Mouse (Mus musculus) layer of hippocampus, adult 18-20 months (tissue): Measurements from ENCODE around the gene Gm20696. TPM values are rescaled to one million over a fixed set of nuclear protein-coding genes. Genes with fewer than 3 reads are reported as not detected.

Experiments
- DNase-seq, 2 experiments: peaks; one replicate each; pipeline ENCODE4 v3.0.0; 2022; ENCODE audit warnings: low spot score in 2 of 2
- total RNA-seq, 2 experiments: library from RNA; stranded (reverse); gene quantifications; 2 replicates each; pipeline ENCODE4 v1.2.3; 2021

Gm20696 gene
- total RNA-seq, 2 experiments from 2014 or later, result 5.7 to 7.4 TPM

DNA sequence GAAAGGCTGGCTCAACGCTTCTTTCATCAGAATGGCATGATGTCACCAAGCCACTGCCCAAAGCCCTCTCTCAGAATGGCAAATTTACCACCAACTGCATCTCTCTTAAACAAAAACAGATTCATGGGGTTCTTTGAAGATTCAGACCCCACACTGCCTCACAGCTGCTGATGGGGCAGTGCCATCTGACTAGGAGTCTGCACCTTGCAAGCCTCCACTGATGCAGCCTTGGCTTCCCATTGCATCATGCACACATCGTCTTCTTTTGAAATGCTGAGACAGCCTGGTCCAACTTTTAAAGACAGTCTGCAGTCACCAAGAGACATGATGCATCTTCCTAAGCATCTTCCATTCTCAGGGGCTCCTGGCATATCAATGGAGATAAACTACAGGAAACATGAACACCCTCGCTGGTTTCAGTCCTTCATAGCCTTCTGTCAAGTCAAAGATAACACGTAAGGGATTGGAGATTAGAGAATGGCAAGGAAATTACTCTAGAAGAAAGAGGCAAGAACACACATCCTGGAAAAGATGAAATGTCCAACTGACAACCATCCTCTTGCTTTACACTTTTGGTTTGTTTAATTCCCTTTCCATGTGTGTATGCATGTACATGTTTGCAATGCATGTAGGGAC is 298.4 kb downstream of the Gm20696 start:
- no peak for DNase-seq

DNA sequence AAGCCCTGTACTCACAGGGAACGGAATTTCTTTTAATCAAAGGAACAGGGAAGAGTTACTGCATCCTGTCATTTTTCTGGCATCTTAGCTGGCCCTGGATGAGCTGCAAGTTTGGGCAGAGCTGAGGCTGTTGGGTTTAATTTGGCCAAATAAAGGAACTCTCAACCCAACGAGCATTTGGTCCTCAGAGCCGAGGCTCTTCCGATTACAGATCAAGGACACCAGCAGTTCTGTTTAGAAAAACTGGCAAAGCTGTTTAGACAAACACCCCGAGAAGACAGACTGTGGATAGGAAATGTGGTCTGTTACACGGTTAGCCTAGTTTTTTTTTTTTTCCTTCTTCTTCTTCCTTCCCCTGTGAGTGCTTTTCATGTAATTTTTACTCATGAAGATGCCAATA is 302.1 kb downstream of the Gm20696 start:
- no peak for DNase-seq

DNA sequence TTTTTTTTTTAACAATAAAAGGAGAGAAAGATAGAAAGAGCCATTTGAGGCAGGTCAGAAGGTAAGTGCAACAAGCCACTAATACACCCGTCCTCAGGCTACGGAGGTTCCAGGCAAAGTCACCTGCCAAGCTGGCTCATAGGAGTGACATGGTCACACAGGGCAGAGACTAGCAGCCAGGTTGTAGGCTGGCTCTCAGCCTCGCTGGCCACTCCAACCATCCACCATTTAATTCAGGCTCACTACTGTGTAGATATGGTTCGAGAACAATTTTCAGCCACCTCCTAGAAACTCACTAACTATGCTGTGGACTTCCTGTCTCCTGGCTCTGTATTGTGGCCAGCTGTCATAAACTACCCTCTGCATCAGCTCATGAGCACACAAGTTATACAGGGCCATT is 306.0 kb downstream of the Gm20696 start:
- DNase-seq, result no peak

DNA sequence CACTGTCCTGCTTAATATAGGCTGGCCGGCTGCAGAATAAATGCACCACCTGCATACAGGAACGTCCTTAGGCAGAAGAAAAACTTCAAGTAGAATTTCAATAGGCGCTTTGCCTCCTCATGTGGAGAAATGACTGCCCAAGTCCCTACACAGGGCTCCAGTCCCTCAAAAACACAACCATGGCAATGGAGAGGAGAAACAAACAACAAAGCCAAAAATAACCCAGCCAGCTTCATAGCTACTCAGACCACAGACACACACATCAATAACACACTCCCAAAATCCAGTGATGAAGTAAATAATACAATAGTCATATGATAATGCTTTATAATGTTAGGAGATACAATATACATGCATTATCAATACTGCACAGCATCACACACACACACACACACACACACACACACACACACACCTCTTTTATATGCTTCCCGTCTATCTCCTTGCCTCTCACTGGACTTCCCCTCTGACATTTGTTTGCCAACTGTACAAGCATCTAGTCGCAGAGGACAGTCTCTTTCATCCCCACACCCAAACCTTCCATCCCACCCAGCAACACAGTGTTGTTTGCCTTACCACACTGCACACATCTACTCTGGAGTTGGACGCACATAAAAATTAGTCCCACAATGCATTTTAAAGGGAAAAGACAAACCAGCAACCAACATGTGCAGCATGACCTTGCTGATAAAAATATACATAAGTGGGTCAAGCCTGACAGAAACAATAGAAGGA is 306.7 kb downstream of the Gm20696 start:
- DNase-seq, result no peak

DNA sequence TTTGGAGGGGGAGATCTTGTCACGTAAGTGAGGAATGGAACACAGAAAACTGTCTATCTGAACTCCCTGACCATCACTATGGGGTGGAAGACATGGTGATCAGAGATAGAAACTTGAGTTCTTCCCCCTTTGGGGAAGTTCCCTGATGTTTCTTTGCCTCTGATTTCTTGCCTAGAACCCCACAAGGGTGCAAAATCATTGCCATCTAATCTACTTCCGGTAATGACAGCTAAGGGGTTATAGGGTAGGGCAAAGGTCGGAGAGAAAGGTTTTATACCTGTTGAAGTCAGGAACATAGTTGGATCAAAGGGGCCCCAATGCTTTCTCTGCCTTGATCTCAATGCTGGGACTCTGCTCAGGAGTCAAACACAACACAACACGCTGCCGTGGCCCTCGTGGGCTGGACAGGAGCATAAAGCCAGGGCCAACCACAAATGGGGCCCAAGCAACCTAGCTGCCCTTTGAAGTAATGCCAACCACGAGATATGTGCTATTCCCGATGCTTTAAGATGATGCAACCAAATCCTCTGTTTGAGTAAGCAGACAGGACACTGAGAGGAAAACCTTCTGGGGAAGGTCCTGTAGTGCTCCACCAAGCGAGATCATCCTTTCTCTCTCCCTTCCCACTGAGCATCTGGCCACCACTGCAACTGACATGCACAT is 307.4 kb downstream of the Gm20696 start:
- DNase-seq, result no peak

DNA sequence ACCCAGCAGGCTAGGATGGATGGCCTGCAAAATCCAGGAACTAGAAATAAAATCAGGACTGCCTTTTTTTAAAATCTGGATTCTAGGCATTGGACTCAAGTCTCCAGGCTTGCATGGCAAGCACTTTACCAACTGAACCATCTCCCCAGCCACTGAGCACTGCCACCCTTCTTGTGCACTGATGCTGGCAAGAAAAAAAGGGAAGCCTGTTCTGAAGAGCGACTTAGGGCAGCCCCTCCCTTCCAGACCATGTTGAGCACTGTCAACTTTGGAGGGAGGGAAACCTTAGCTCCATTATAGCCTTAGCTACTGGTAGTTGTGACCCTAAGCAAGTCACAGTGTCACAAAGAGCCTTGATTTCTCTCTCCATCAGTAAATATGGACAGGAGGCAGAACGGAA is 308.7 kb downstream of the Gm20696 start:
- DNase-seq, result no peak

DNA sequence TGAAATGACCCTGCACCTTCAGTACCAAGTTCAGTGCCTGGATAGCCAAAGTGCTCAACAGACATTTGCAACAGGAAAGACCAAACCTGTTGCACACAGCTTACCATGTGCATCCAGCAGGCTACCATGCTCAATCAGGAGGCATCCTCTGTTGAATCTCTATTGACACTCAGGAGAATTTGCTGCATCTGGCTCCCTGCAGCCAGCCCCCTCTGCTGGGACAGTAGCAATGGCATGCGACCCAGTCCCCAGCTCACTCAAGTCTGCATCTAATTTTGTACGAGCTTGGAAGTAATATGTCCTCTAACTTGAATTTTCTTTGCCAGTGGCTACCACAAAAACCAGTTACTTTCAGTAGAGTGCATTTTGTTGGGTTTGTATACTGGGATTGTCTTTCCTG is 312.3 kb downstream of the Gm20696 start:
- DNase-seq, result no peak

DNA sequence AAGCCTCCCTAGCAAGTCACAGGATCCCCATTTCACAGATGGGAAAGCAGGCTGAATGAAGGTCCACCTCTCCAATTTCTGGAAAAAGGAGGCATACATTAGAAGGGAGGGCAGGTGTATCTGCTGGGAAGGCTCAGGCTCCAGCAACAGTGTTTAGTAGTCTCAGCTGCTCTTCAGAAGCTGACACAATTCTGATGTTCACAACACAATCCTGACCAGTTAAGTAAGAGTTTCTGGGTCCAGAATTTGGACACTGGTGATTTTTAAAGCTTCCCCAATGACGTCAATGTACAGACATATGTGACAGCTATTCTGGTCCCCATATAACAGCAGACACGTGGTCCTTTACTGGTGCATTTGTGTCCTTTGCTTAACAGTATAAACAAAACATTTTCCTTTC is 313.2 kb downstream of the Gm20696 start:
- DNase-seq, result no peak

DNA sequence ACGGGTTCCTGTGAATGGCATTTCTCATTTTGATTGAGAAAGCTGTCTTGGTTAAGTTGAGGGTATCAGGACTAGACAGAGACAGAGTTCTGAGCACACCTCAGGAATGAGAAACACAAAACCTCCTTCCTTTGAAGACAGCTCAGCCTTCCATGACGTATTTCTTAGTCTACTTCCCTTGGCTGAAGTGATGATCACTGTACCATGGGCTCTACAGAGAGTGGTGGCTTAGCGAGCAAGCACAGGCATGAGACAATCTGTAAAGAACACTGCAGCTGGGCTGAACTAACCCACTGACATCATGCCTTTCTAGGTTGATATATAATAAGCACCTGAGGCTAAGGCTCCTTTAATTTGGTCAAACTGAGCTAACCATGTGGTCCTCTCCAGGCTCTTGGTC is 316.0 kb downstream of the Gm20696 start:
- DNase-seq, result no peak

DNA sequence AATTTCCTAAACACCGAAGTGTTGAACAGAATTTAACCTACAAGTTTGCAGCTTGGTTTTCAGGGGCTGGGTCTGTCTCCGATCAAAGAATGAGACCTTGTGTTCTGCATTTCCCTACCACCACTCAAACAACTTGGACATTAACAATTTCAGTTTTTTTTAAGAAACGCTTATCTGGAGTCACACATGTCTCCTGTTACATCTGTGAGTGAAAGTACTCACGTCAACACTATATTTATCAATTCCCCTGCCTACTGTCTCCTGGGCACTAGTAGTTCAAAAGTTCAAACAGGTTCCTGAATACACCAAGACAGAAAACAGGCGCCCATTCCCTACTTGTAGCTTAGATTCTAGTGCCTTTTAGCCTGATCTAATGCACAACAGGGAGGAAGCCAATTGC is 316.4 kb downstream of the Gm20696 start:
- no peak for DNase-seq

DNA sequence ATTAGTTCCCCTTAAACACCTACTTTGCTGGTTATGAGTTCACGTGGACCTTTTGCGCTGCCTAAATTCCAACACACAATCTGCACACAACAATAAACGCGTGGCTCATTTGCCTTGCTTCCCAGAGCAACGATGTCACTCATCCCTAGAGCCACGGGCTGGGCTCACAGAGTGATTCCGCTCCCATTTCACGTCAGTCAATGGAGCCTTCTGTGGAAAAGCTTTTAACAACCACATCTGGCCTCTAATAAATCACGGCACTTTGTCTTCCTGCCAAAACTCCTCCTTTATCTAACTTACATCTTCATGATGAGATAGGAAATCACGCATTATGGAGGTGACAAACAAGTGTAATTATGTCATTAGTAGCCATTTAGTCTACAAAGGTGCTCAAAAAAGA is 318.8 kb downstream of the Gm20696 start:
- DNase-seq, result no peak

DNA sequence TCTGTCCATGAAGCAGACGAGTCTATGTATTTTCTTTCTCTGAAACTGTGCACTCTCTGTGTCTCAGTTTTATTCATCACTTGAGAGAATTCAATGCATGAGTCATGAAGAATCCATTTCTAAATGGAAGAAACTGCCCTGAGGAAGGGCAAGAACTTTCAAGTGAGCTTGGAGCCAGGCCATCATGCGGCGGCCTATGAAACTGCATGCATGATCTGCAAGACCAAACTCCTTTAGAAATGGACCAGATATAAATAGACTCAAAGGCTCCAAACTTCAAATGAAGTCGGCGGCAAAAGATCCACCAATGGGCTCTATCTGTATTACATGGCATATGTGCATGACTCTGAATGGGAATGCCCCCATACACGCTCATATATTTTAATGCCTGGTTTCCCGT is 321.6 kb downstream of the Gm20696 start:
- no peak for DNase-seq

DNA sequence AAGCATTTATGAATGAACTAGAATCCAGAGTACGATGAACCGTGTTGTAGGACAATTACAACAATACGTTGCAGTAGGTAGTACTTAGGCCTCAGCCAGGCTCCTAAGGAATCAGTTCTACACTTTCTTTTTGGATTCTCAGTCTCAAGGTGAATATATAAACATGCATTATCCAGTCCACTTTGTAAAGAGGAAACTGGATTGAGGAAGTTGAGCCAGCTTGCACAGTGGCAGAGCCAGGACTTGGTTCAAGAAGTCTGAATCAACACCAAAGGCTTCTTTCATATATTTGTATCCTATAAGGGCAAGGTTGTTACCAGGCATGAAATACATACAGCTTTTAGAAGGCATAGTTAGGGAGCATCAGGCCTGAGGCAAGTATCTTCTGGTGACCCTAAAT is 322.2 kb downstream of the Gm20696 start:
- DNase-seq, result no peak

DNA sequence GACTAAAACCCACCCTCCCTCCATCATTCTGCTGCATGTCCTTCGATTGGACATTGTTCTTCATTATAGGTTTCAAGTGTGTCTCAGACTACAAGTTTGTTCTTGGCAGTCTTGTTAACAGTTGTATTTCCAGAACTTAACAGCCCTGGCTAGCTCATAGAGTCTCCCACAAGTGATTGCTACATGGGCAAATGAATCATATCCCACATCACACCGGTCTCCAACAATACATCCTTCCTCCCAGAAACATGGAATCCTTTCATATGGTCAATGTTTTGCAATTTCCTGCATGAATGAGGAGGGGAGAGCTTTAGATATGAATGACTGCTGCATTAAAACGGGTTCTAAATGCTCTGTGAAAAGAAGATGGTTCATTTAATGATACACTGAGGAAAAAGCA is 322.8 kb downstream of the Gm20696 start:
- no peak for DNase-seq

DNA sequence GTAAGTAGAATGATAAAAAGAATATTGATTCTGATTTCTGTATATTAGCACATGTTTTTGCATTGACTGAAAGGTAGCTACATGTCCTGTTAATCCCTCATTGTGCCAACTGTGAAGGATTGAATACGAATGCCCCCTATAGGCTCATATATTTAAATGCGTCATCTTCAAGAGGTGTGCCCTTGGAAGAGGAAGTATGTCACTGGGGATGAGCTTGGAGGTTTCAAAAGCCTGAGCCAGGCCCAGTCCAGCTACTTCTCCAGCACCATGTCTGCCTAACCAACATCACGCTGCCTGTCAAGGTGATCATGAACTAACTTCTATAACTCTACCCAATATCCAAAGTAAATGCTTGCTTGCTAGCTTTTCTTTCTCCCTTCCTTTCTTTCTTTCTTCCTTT is 324.2 kb downstream of the Gm20696 start:
- DNase-seq, result no peak

DNA sequence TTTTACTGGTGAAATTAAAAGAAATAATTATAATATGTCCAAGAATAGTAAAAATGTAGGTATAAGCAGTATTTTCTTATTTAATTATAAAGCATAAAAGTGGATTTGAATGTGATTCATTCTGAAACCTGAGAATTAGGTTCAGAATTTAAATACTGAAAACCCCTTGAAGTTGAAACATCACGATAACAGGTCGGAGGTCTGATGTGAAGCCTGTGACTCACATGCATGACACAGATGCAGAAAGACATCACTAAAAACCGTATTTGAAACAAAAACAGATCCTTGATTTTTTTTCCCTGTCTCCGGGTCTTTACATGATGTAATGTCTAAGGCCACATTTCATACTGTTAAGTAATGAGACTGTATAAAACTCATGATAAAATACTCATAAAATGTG is 325.7 kb downstream of the Gm20696 start:
- no peak for DNase-seq

DNA sequence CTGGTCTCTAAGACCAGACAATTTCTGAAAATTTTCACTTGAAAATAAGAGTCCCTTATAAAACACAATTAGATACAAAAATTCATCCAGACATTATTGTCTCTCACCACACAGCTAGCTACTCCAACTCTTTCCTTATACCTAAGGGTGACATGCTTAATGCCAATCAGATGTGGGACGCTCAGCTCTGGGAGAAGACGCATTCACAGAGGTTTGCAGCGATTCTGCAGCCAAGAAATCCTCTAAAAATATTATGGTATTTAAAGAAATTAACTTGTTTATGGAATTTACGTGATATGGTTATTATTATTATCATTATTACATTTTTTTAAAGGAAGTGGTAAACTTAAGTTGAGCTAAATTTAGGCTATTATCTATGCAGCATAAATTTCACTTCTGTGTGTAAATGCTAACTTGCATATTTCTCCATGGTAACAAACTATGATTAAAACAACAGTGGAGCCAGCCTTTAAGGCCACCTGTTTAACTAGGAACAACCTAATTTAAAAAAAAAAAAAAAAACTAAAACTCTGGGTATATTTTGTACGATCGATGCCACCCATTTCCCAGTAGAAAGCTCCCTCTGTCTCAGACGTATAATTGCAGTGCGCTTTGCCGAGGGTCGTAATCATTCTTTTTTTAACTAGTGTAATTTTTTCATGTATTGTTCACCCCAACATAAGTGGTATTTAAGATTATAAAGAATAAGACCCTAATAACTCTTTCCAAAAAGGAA is 326.4 kb downstream of the Gm20696 start:
- no peak for DNase-seq

DNA sequence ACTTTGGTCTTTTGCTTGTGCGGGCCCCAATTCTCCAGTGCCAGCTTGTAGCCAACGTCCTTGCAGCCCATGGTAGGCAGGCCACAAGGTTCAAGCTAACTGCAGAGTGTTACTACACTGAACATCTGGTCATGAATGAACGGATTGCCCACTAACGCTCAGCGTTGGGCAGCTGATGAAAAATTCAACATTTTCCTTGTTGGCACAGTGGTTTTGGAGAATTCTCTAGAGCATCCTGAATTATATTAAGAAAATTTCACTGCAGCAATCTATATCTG is 327.3 kb downstream of the Gm20696 start:
- no peak for DNase-seq

DNA sequence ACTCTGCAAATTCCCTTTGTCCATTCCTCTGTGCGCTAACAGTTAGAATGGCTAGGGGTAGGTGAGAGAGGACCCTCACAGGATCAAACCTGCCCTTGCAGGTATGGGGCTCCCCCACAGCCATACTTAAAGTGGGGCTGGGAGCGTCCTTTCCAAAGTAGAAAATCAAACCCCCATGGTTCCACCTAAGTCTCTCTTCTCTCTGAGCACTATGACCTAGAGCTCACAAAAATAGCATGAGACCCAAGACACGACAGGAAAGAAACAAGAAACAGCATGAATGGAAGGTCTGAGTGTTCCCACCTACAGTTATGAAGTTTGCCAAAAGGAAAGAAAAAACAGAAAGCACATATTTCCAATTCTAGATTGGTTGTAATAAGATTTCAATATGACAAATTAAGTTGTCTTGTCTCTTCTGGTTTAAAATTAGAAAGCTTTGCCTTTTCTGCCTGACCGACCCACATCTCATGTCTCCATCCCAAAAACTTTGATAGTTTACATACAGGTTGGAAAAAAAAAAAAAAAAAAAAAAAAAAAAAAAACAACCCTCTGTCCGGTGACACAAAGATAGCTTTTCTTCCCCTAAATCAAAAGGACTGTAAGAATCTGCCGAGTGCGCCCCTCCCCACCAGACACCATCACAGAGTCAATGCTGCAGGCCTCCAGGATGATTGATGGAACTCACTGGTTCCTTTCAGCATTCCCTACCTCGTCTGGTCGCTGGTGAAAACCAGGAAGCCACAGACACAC is 327.8 kb downstream of the Gm20696 start:
- no peak for DNase-seq

DNA sequence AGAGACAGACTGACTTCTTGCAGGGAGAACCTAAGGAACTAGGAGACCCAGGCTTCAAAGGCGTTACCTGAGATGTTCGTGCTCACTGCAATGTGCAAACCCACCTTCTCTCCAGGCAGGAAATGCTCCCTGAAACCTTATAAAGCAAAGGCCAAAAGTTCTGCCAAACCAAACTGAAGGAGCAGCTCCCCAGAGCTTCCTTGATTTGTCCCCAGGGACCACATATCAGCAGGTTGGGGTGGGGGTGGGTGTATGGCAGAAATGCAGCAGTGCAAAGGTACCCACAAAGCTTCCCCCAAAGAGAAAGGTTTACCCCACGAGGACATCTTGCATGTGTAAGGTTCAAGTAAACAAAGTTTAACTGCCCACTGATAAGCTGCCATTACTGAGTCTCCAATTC is 328.4 kb downstream of the Gm20696 start:
- no peak for DNase-seq

DNA sequence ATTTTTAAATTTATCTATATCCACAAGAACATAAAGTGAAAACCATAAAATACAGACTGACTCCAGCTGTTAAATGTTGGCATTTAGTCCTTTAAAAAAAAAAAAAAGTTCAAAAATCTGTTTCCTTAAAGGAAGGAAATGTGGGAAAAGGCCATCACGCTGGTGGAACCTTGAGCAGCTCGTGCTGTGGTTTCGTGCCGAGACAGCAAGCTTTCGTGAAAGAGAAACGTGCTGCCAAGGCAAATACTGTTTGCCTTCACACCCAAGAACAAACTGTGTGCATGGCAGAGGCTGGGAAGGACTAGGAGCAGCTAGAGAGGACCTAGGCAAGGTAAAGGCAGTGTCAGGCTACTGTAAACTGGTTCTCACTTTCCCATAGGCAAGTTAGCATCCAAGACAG is 329.0 kb downstream of the Gm20696 start:
- DNase-seq, result no peak

DNA sequence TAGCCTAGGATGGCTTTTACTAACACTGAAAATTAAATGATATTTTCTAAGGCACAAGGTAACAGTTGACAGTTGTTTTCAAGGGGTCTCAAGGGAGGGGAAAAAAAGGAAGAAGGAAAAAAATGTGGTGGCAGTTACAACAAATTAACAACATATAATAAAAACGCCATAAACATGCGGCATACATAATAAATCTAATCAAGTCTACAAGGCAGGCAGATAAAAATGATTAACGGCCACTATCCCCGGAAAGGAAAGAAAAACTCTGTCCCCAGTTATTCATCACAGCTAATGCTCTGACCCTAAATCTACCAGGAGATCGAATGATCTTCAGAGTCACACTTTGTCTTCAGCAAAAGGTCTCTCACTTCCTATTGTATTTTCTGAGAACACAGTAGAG is 330.4 kb downstream of the Gm20696 start:
- DNase-seq, result no peak
